Mouse (Mus musculus) ES-E14 (cell line): ENCODE data around the gene Samd15. TPM values are rescaled to one million over a fixed set of nuclear protein-coding genes. Genes with fewer than 3 reads are reported as not detected.

ENCODE experiments used
- DNase-seq: peaks from one replicate; pipeline ENCODE4 v3.0.0-alpha.2; 2013; ENCODE audit warnings: low read depth, low spot score
- H3K27ac ChIP-seq: 2 replicates; pipeline ENCODE4 v1.5.1; 2012; ENCODE audit warnings: low read depth, mild to moderate bottlenecking, low read length, moderate library complexity, mixed read lengths; ENCODE audit not compliant: poor library complexity, insufficient read depth, severe bottlenecking
- H3K36me3 ChIP-seq: 2 replicates; pipeline ENCODE4 v1.6.1; 2012; ENCODE audit warnings: mild to moderate bottlenecking, low read length, moderate library complexity, mixed read lengths; ENCODE audit not compliant: control insufficient read depth, poor library complexity, insufficient read depth, severe bottlenecking
- H3K4me1 ChIP-seq, 2 experiments: fragments of 150-350 bp in 1 of 2; sonication (generic) in 1 of 2; 2 replicates each; pipeline ENCODE4 v1.6.1; 2012; ENCODE audit warnings: low read length in 2 of 2, mild to moderate bottlenecking in 1 of 2, mixed read lengths in 1 of 2; ENCODE audit not compliant: control insufficient read depth in 2 of 2, insufficient read depth in 2 of 2, poor library complexity in 1 of 2
- H3K4me3 ChIP-seq, 2 experiments: fragments of 150-350 bp in 1 of 2; sonication (generic) in 1 of 2; 2 replicates each; pipeline ENCODE4 v1.5.1; 2012; ENCODE audit warnings: low read length in 2 of 2, low read depth in 1 of 2, mild to moderate bottlenecking in 1 of 2, mixed read lengths in 1 of 2; ENCODE audit not compliant: insufficient read depth in 1 of 2, poor library complexity in 1 of 2, severe bottlenecking in 1 of 2
- H3K9ac ChIP-seq: 2 replicates; pipeline ENCODE4 v1.6.1; 2012; ENCODE audit warnings: low read depth, mild to moderate bottlenecking, low read length, mixed read lengths; ENCODE audit not compliant: poor library complexity, insufficient read depth, severe bottlenecking
- H3K9me3 ChIP-seq: fragments of 150-350 bp; sonication (generic); 2 replicates; pipeline ENCODE4 v1.6.1; 2012; ENCODE audit warnings: low read depth, mild to moderate bottlenecking, low read length; ENCODE audit not compliant: control insufficient read depth, insufficient read depth
- CHD2 ChIP-seq: IDR thresholded peaks from 2 replicates; pipeline ENCODE4 v1.6.1; 2014; ENCODE audit warnings: mild to moderate bottlenecking, low read depth, low read length, inconsistent platforms
- HCFC1 ChIP-seq: IDR thresholded peaks from 2 replicates; pipeline ENCODE4 v1.6.1; 2012; ENCODE audit warnings: low read length, inconsistent platforms, borderline replicate concordance; ENCODE audit not compliant: insufficient read depth
- MAFK ChIP-seq: IDR thresholded peaks from 2 replicates; pipeline ENCODE4 v1.6.1; 2014; ENCODE audit warnings: mild to moderate bottlenecking, low read depth, low read length, inconsistent platforms; ENCODE audit not compliant: insufficient read depth
- ZC3H11A ChIP-seq: IDR thresholded peaks from 2 replicates; pipeline ENCODE4 v1.6.1; 2012; ENCODE audit warnings: low read depth, mild to moderate bottlenecking, inconsistent platforms, low read length, borderline replicate concordance
- ZNF384 ChIP-seq: IDR thresholded peaks from 2 replicates; pipeline ENCODE4 v1.6.1; 2012; ENCODE audit warnings: low read depth, low read length, inconsistent platforms
- in situ Hi-C, 2 experiments: fragments of 600-800 bp; cut with MboI; formaldehyde crosslinking; loops; one replicate each; pipeline ENCODE4 v1.15.1; 2025; ENCODE audit warnings: low sequenced_read_pairs in 2 of 2, inconsistent platforms in 1 of 2; ENCODE audit not compliant: unreplicated experiment in 2 of 2
- total RNA-seq: library from RNA; depleted of rRNA; stranded (reverse); fragments of 300-350 nt; gene quantifications from 2 replicates; pipeline ENCODE4 v1.2.3, GENCODE M21; 2012

The Samd15 gene
- total RNA-seq, 1 experiment = 0.98 TPM

DNA sequence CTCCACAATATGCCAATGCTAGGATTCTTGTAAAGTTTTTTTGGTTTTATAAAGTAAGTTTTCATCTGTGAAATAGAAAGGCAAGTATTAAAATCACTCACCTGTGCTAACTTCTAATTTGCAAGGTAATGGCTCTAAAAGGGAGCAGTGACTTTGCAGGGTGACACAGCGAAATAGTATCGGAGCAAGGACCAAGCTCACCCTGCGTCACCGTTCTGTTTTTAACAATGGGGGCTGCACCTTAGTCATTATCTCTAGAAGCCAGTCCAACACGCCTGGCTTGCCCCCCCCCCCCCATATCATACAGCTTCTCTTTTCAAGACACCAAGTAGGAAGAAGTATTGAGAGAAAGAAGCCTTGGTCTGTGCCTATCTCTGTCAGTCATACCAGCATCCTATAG is 38.7 kb upstream of the Samd15 start:
- in situ Hi-C loops = no loop called here

DNA sequence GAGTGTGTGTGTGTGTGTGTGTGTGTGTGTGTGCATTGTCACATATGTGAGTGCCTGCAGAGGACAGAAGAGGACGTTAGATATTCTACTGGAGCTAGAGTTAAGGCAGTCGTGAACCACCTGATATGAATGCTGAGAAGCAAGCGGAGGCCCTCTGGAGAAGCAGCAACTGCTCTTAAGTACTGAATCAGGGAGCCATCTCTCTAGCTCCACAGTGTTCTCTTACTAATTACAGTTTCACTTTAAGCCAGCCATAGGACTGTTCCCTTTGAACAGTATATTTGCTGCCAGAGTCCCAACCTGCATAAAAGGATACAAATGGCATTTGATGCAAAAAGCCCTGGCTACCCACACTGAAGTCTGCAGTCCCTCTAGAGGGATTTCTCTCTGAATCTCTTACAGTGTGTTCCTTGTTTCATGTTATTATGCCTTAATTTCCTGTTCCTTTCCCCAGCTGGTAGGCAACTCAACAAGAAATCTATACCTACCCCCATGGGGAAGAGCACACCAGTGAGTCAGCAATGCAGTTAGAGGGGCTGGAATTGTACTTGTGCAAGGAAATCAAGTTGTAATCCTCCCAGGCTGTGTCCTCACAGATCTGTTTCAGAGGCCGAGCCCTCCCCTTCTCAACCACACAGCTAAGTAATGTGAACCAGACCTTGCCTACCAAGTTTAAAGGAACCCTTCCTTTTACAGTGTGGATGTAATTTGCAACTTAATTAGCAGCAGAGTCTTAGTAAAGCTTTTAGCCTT is 24.2 kb upstream of the Samd15 start:
- H3K4me3 ChIP-seq = no peak overlapping the region
- DNase-seq = no peak
- H3K9ac ChIP-seq = no peak overlapping the region
- in situ Hi-C loops = no loop called here
- TF ChIP-seq HCFC1 (no peak), CHD2 (no peak), ZNF384 (no peak), ZC3H11A (no peak), MAFK (no peak)
- peaks cover 21% of the 10 kb centered on the region for H3K36me3 ChIP-seq
- H3K9me3 ChIP-seq = no peaks in the 10 kb centered on the region
- no peaks in the 10 kb centered on the region for H3K4me1 ChIP-seq
- no peak overlapping the region for H3K27ac ChIP-seq

More for the DNA sequence above, 38.7 kb upstream of the Samd15 start:
- no peak overlapping the region for H3K4me3 ChIP-seq
- H3K27ac ChIP-seq = no peak overlapping the region
- H3K9me3 ChIP-seq = no peaks in the 10 kb centered on the region
- TF ChIP-seq ZC3H11A (no peak), MAFK (no peak), HCFC1 (no peak), CHD2 (no peak), ZNF384 (no peak)
- DNase-seq = no peak
- no peak overlapping the region for H3K9ac ChIP-seq
- H3K36me3 ChIP-seq = no peaks in the 10 kb centered on the region
- H3K4me1 ChIP-seq = no peaks in the 10 kb centered on the region; a peak in 1 of 4 replicates

DNA sequence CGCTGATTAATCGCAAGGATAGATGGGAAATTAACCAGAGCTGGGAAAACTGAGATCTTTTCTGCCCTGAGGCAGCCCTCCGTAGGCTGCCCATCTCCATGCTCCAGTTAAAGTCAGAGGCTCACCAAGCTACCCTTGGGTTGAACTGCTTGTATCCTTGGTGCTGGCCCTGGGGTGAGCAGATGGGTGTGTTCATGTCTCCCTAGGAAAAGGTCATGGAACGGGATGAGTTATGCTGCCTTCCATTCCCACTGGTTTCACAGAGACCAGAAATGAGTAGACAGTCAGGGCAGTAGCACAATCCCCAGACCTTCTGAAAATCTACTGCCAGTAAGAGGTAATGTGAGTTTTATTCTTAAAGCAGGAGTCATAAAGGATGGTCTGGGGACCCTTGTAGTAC is 21.9 kb upstream of the Samd15 start:
- Histone ChIP-seq H3K9me3 (no peaks in the 10 kb centered on the region), H3K36me3 (peaks cover 13% of the 10 kb centered on the region), H3K9ac (no peak overlapping the region), H3K27ac (no peak overlapping the region), H3K4me1 (no peaks in the 10 kb centered on the region), H3K4me3 (no peak overlapping the region)
- no peak for DNase-seq
- TF ChIP-seq ZNF384 (no peak), HCFC1 (no peak), MAFK (no peak), ZC3H11A (no peak), CHD2 (no peak)
- in situ Hi-C loops = no loop called here

DNA sequence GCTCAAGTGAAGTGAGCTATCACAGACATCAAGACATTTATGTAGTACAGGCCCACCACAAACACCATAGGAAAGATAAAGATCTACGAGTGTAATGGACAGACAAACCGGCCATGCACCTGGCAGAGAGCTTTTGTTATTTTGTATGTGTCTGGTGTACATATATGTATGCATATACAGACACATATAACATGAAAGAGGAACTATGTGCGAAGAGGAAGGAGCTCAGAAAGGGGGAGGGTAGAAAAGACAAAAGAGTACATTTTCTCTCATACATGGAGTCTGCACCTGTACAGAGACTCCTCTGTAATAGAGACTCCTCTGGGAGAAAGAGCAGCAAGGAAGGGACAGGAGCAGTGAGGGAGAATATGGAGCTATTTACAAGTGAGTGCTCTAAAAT is 6.5 kb upstream of the Samd15 start:
- TF ChIP-seq MAFK (no peak), HCFC1 (no peak), ZNF384 (no peak), ZC3H11A (no peak), CHD2 (no peak)
- Histone ChIP-seq H3K9me3 (no peaks in the 10 kb centered on the region), H3K9ac (no peak overlapping the region), H3K4me1 (peaks cover 0 to 9% of the 10 kb centered on the region in 2 experiments; a peak in 1 of 4 replicates), H3K27ac (no peak overlapping the region), H3K4me3 (no peak overlapping the region), H3K36me3 (no peaks in the 10 kb centered on the region)
- in situ Hi-C loops = no loop called here
- DNase-seq = no peak
